Mouse (Mus musculus) neural tube, embryonic 11.5 days (tissue): ENCODE data around the gene Gm49337. TPM values are rescaled to one million over a fixed set of nuclear protein-coding genes. Genes with fewer than 3 reads are reported as not detected.

Source experiments
- ATAC-seq: fragments of 200-750 bp; cut with Nextera tagmentation; 2 replicates; pipeline ENCODE4 v1.8.0; 2017; ENCODE audit warnings: moderate number of reproducible peaks, mild to moderate bottlenecking, moderate TSS enrichment, moderate library complexity; ENCODE audit not compliant: insufficient read depth, low FRiP score, low TSS enrichment
- DNase-seq: peaks from one replicate; pipeline ENCODE4 v3.0.0-alpha.2; 2015; ENCODE audit warnings: low spot score
- H3K27ac ChIP-seq: fragments of 300-500 bp; sonication (generic); 2 replicates; pipeline ENCODE4 v1.5.1; 2014; ENCODE audit warnings: low read depth, mild to moderate bottlenecking, low read length
- H3K27me3 ChIP-seq: fragments of 300-500 bp; sonication (generic); 2 replicates; pipeline ENCODE4 v1.6.1; 2014; ENCODE audit warnings: mild to moderate bottlenecking, low read length, mixed read lengths; ENCODE audit not compliant: control insufficient read depth, insufficient read depth
- H3K36me3 ChIP-seq: fragments of 300-500 bp; sonication (generic); 2 replicates; pipeline ENCODE4 v1.6.1; 2014; ENCODE audit warnings: mild to moderate bottlenecking, low read length, moderate library complexity, mixed read lengths; ENCODE audit not compliant: control insufficient read depth, insufficient read depth
- H3K4me1 ChIP-seq: fragments of 300-500 bp; sonication (generic); 2 replicates; pipeline ENCODE4 v1.6.1; 2014; ENCODE audit warnings: low read length, mixed read lengths; ENCODE audit not compliant: control insufficient read depth, insufficient read depth
- H3K4me2 ChIP-seq: fragments of 300-500 bp; sonication (generic); 2 replicates; pipeline ENCODE4 v1.6.1; 2014; ENCODE audit warnings: low read depth, mild to moderate bottlenecking, moderate library complexity
- H3K4me3 ChIP-seq: fragments of 300-500 bp; sonication (generic); 2 replicates; pipeline ENCODE4 v1.5.1; 2014; ENCODE audit warnings: low read depth, low read length
- H3K9ac ChIP-seq: fragments of 300-500 bp; sonication (generic); 2 replicates; pipeline ENCODE4 v1.6.1; 2014; ENCODE audit warnings: mild to moderate bottlenecking, low read length
- H3K9me3 ChIP-seq: fragments of 300-500 bp; sonication (generic); 2 replicates; pipeline ENCODE4 v1.6.1; 2016; ENCODE audit warnings: low read length; ENCODE audit not compliant: control insufficient read depth
- WGBS: fragments of 180-500 bp; shearing (Covaris S2); extraction: QIAGEN DNeasy Blood & Tissue Kit; methylation state at CpG from one replicate; pipeline ENCODE4 v1.1.7; 2014; 5-methylcytosine and 5-hydroxymethylcytosine counted together
- polyA plus RNA-seq: library from polyadenylated mRNA; unstranded; fragments of >200 nt; fragmentation: Nextera tagmentation; extraction: Ambion mirVana; gene quantifications from 2 replicates; pipeline ENCODE4 v1.2.1, GENCODE M21; 2014

Gene Gm49337
- polyA plus RNA-seq, result not detected in 2 replicates

- Histone ChIP-seq H3K9me3 (no peaks in the 10 kb centered on the region), H3K27ac (no peak within 1 kb of the TSS), H3K9ac (no peak within 1 kb of the TSS), H3K27me3 (no peaks in the 10 kb centered on the region), H3K4me3 (no peak within 1 kb of the TSS), H3K4me2 (no peak within 1 kb of the TSS), H3K36me3 (no peaks in the 10 kb centered on the region), H3K4me1 (no peaks in the 10 kb centered on the region)
- DNase-seq (no peak), ATAC-seq (no peak)
- 90% methylated on average over 6 of the region's 6 CpGs for WGBS
These were observed at the start of gene Gm49337, which contains the start of gene 1700042G07Rik for GRCm38 (mm10) chr4:116173072-116173471. Gene Gm49337 (plus strand): TSS chr4:116173384. Gene 1700042G07Rik (plus strand): TSS chr4:116173372.

GRCm38 (mm10) chr4:116123602-116124519 is 49.3 kb upstream of the Gm49337 start, which contains the start of the genes Rad54l and Pomgnt1:
Gene Rad54l (minus strand): TSS chr4:116123690.
Gene Pomgnt1 (plus strand): TSS chr4:116123840.
- 7% methylated on average over 24 of the region's 24 CpGs for WGBS
- DNase-seq, result peak; percentile 92
- Histone ChIP-seq H3K4me2 (peak within 1 kb of the TSS; percentile 82), H3K9me3 (no peaks in the 10 kb centered on the region), H3K27ac (no peak within 1 kb of the TSS), H3K36me3 (no peaks in the 10 kb centered on the region), H3K4me3 (peak within 1 kb of the TSS; percentile 58), H3K9ac (peak within 1 kb of the TSS; percentile 61), H3K4me1 (peaks cover 5% of the 10 kb centered on the region), H3K27me3 (no peaks in the 10 kb centered on the region)
- peak; percentile 99 for ATAC-seq

GRCm38 (mm10) chr4:116125803-116126386 is 47.3 kb upstream of the Gm49337 start:
- WGBS, result 91% methylated on average over 4 of the region's 4 CpGs
- Histone ChIP-seq H3K9me3 (no peaks in the 10 kb centered on the region), H3K4me3 (no peak overlapping the region), H3K36me3 (no peaks in the 10 kb centered on the region), H3K4me1 (peaks cover 5% of the 10 kb centered on the region), H3K27ac (no peak overlapping the region), H3K4me2 (no peak overlapping the region), H3K27me3 (no peaks in the 10 kb centered on the region), H3K9ac (no peak overlapping the region)
- no peak for DNase-seq
- no peak for ATAC-seq

GRCm38 (mm10) chr4:116127956-116128355 is 45.2 kb upstream of the Gm49337 start:
- Histone ChIP-seq H3K27ac (no peak overlapping the region), H3K4me1 (peaks cover 2% of the 10 kb centered on the region), H3K36me3 (no peaks in the 10 kb centered on the region), H3K4me3 (no peak overlapping the region), H3K4me2 (no peak overlapping the region), H3K27me3 (no peaks in the 10 kb centered on the region), H3K9ac (peak overlapping the region; percentile 32), H3K9me3 (no peaks in the 10 kb centered on the region)
- WGBS, result 72% methylated on average over 6 of the region's 6 CpGs
- ATAC-seq, result no peak
- no peak for DNase-seq

- H3K4me2 ChIP-seq, result no peak overlapping the region
- DNase-seq (no peak), ATAC-seq (no peak)
- no peaks in the 10 kb centered on the region for H3K4me1 ChIP-seq
- no peaks in the 10 kb centered on the region for H3K27me3 ChIP-seq
- H3K27ac ChIP-seq, result no peak overlapping the region
- H3K36me3 ChIP-seq, result no peaks in the 10 kb centered on the region
- H3K9me3 ChIP-seq, result no peaks in the 10 kb centered on the region
- no peak overlapping the region for H3K4me3 ChIP-seq
- H3K9ac ChIP-seq, result no peak overlapping the region
- WGBS, result 87% methylated on average over 4 of the region's 4 CpGs
These were observed 40.1 kb upstream of the Gm49337 start for GRCm38 (mm10) chr4:116133126-116133525.

GRCm38 (mm10) chr4:116134990-116135389 is 38.2 kb upstream of the Gm49337 start:
- 39% methylated on average over 2 of the region's 2 CpGs for WGBS
- Histone ChIP-seq H3K27ac (no peak overlapping the region), H3K4me2 (no peak overlapping the region), H3K9me3 (no peaks in the 10 kb centered on the region), H3K36me3 (no peaks in the 10 kb centered on the region), H3K9ac (no peak overlapping the region), H3K27me3 (no peaks in the 10 kb centered on the region), H3K4me3 (no peak overlapping the region), H3K4me1 (no peaks in the 10 kb centered on the region)
- ATAC-seq (no peak), DNase-seq (no peak)

- H3K9ac ChIP-seq, result no peak overlapping the region
- H3K27ac ChIP-seq, result no peak overlapping the region
- no peaks in the 10 kb centered on the region for H3K27me3 ChIP-seq
- DNase-seq (no peak), ATAC-seq (no peak)
- WGBS, result 58% methylated on average over 13 of the region's 13 CpGs
- no peaks in the 10 kb centered on the region for H3K4me1 ChIP-seq
- H3K36me3 ChIP-seq, result no peaks in the 10 kb centered on the region
- no peak overlapping the region for H3K4me3 ChIP-seq
- no peak overlapping the region for H3K4me2 ChIP-seq
- H3K9me3 ChIP-seq, result no peaks in the 10 kb centered on the region
These were observed 35.7 kb upstream of the Gm49337 start for GRCm38 (mm10) chr4:116137421-116137996.

GRCm38 (mm10) chr4:116140801-116141574 is 32.2 kb upstream of the Gm49337 start:
- Histone ChIP-seq H3K9me3 (no peaks in the 10 kb centered on the region), H3K4me2 (no peak overlapping the region), H3K9ac (no peak overlapping the region), H3K27me3 (no peaks in the 10 kb centered on the region), H3K4me3 (no peak overlapping the region), H3K27ac (no peak overlapping the region), H3K4me1 (peaks cover 4% of the 10 kb centered on the region; the same call in 1 of the 2 replicates), H3K36me3 (no peaks in the 10 kb centered on the region)
- WGBS, result 82% methylated on average over 7 of the region's 7 CpGs
- no peak for ATAC-seq
- DNase-seq, result no peak
